Mouse (Mus musculus) yolk sac, embryonic 10.5 days (tissue): ENCODE data around the gene Gm15155.
"Not testable (repeated sequence)": the region's sequence is repeated elsewhere in the genome, so short reads cannot be mapped to it uniquely, and the experiment has no call there.

Source experiments
- DNase-seq: peaks from one replicate; pipeline ENCODE4 v3.0.0-alpha.2; 2017; ENCODE audit warnings: low spot score

The Gm15155 gene

GRCm38 (mm10) chrX:155624341-155624841, at the start of gene Gm15155:
Gene Gm15155, plus strand, starts transcription at chrX:155624741.
- no peak for DNase-seq

GRCm38 (mm10) chrX:155579791-155580190, 44.8 kb upstream of the Gm15155 start:
- DNase-seq: no peak

- DNase-seq: no peak
Measured at GRCm38 (mm10) chrX:155584586-155584985, 40.0 kb upstream of the Gm15155 start.

- no peak for DNase-seq
Measured at GRCm38 (mm10) chrX:155591490-155591889, 33.1 kb upstream of the Gm15155 start.

- no peak for DNase-seq
Measured at GRCm38 (mm10) chrX:155592467-155592866, 32.1 kb upstream of the Gm15155 start.

- no peak for DNase-seq
Measured at GRCm38 (mm10) chrX:155594685-155595084, 29.9 kb upstream of the Gm15155 start.

GRCm38 (mm10) chrX:155596390-155596789, 28.2 kb upstream of the Gm15155 start:
- no peak for DNase-seq

- DNase-seq: no peak
Measured at GRCm38 (mm10) chrX:155601196-155601595, 23.3 kb upstream of the Gm15155 start.

- no peak for DNase-seq
Measured at GRCm38 (mm10) chrX:155622527-155622926, 2.0 kb upstream of the Gm15155 start.

- DNase-seq: no peak
Measured at GRCm38 (mm10) chrX:155622961-155623599, 1.5 kb upstream of the Gm15155 start.

GRCm38 (mm10) chrX:155623701-155624281, 750 bp upstream of the Gm15155 start, which contains the start of gene Ptchd1:
Gene Ptchd1, minus strand, starts transcription at chrX:155623814.
- DNase-seq: no peak

GRCm38 (mm10) chrX:155624895-155625294, 354 bp downstream of the Gm15155 start:
- DNase-seq: no peak

- DNase-seq: no peak
Measured at GRCm38 (mm10) chrX:155625671-155626196, 1.2 kb downstream of the Gm15155 start.

GRCm38 (mm10) chrX:155643975-155644374, 19.4 kb downstream of the Gm15155 start:
- DNase-seq: no peak

GRCm38 (mm10) chrX:155645975-155646374, 21.4 kb downstream of the Gm15155 start:
- no peak for DNase-seq

- no peak for DNase-seq
Measured at GRCm38 (mm10) chrX:155657971-155658370, 33.4 kb downstream of the Gm15155 start.

- not testable (repeated sequence) for DNase-seq
Measured at GRCm38 (mm10) chrX:155690440-155690839, 65.9 kb downstream of the Gm15155 start.

- no peak for DNase-seq
Measured at GRCm38 (mm10) chrX:155724157-155724556, 99.6 kb downstream of the Gm15155 start.

- no peak for DNase-seq
Measured at GRCm38 (mm10) chrX:155728387-155728786, 103.8 kb downstream of the Gm15155 start.

GRCm38 (mm10) chrX:155888118-155888517, 263.6 kb downstream of the Gm15155 start:
- DNase-seq: no peak

GRCm38 (mm10) chrX:155900040-155900439, 275.5 kb downstream of the Gm15155 start:
- DNase-seq: no peak

- no peak for DNase-seq
Measured at GRCm38 (mm10) chrX:155901742-155902141, 277.2 kb downstream of the Gm15155 start.

GRCm38 (mm10) chrX:155903108-155903507, 278.6 kb downstream of the Gm15155 start:
- DNase-seq: no peak
